Mouse (Mus musculus) liver, postnatal 0 days (tissue): ENCODE data around the gene Smarcd1. TPM values are rescaled to one million over a fixed set of nuclear protein-coding genes. Genes with fewer than 3 reads are reported as not detected.
"Not testable (repeated sequence)": the region's sequence is repeated elsewhere in the genome, so short reads cannot be mapped to it uniquely, and the experiment has no call there.

Experiments
- ATAC-seq: fragments of 200-750 bp; cut with Nextera tagmentation; 2 replicates; pipeline ENCODE4 v1.8.0; 2017; ENCODE audit warnings: mild to moderate bottlenecking, moderate library complexity
- DNase-seq: peaks from one replicate; pipeline ENCODE4 v3.0.0-alpha.2; 2016
- H3K27ac ChIP-seq: fragments of 300-500 bp; sonication (generic); 2 replicates; pipeline ENCODE4 v1.5.1; 2014; ENCODE audit warnings: antibody characterized with exemption, moderate library complexity, mild to moderate bottlenecking, low read depth
- H3K27me3 ChIP-seq: fragments of 300-500 bp; sonication (generic); 2 replicates; pipeline ENCODE4 v1.6.1; 2014; ENCODE audit warnings: low read length, control low read depth, mixed read lengths; ENCODE audit not compliant: insufficient read depth
- H3K36me3 ChIP-seq: fragments of 300-500 bp; sonication (generic); replicated peaks from 2 replicates; pipeline ENCODE4 v1.6.1; 2014; ENCODE audit warnings: mild to moderate bottlenecking, control low read depth, low read length, moderate library complexity, mixed read lengths; ENCODE audit not compliant: insufficient read depth
- H3K4me1 ChIP-seq: fragments of 300-500 bp; sonication (generic); 2 replicates; pipeline ENCODE4 v1.6.1; 2014; ENCODE audit warnings: antibody characterized with exemption, mild to moderate bottlenecking, control low read depth; ENCODE audit not compliant: insufficient read depth
- H3K4me2 ChIP-seq: fragments of 300-500 bp; sonication (generic); 2 replicates; pipeline ENCODE4 v1.6.1; 2014; ENCODE audit warnings: low read depth, mild to moderate bottlenecking, low read length, moderate library complexity, mixed read lengths
- H3K4me3 ChIP-seq: fragments of 300-500 bp; sonication (generic); 2 replicates; pipeline ENCODE4 v1.5.1; 2014; ENCODE audit warnings: low read depth, low read length
- H3K9ac ChIP-seq: fragments of 300-500 bp; sonication (generic); replicated peaks from 2 replicates; pipeline ENCODE4 v1.6.1; 2014; ENCODE audit warnings: mild to moderate bottlenecking, moderate library complexity
- H3K9me3 ChIP-seq: fragments of 300-500 bp; sonication (generic); 2 replicates; pipeline ENCODE4 v1.6.1; 2016; ENCODE audit warnings: mild to moderate bottlenecking, control low read depth, low read length, mixed read lengths
- CTCF ChIP-seq: sonication (generic); IDR thresholded peaks from 2 replicates; pipeline ENCODE4 v1.5.1; 2016; ENCODE audit warnings: antibody characterized with exemption, low read depth
- EP300 ChIP-seq: IDR thresholded peaks from 2 replicates; pipeline ENCODE4 v1.6.1; 2016; ENCODE audit warnings: antibody characterized with exemption, low read depth, mild to moderate bottlenecking
- WGBS: fragments of 180-500 bp; shearing (Covaris S2); extraction: QIAGEN DNeasy Blood & Tissue Kit; methylation state at CpG from one replicate; pipeline ENCODE4 v1.1.7; 2014; ENCODE audit not compliant: insufficient replicate concordance; 5-methylcytosine and 5-hydroxymethylcytosine counted together
- polyA plus RNA-seq: library from polyadenylated mRNA; unstranded; fragments of >200 nt; fragmentation: Nextera tagmentation; extraction: Ambion mirVana; gene quantifications from 2 replicates; pipeline ENCODE4 v1.2.1, GENCODE M21; 2015

The Smarcd1 gene
- polyA plus RNA-seq, 1 experiment from 2014 or later, result 5.3 TPM

GRCm38 (mm10) chr15:99698533-99699085 is 3.3 kb upstream of the Smarcd1 start:
- WGBS, result 33% methylated on average over 20 of the region's 20 CpGs
- H3K9ac ChIP-seq, result no peak overlapping the region
- H3K27ac ChIP-seq, result no peak overlapping the region

GRCm38 (mm10) chr15:99699715-99700114 is 2.2 kb upstream of the Smarcd1 start:
- no peak for DNase-seq
- Histone ChIP-seq H3K36me3 (no peaks in the 10 kb centered on the region; the same call in 1 of the 2 replicates), H3K4me1 (peaks cover 17% of the 10 kb centered on the region), H3K9ac (no peak overlapping the region; the same call in 1 of the 2 replicates), H3K9me3 (no peaks in the 10 kb centered on the region), H3K4me3 (no peak overlapping the region), H3K27ac (no peak overlapping the region), H3K4me2 (no peak overlapping the region), H3K27me3 (no peaks in the 10 kb centered on the region)
- 83% methylated on average over 10 of the region's 10 CpGs for WGBS
- no peak for ATAC-seq
- TF ChIP-seq CTCF, result no peak
- TF ChIP-seq EP300, result no peak

More at GRCm38 (mm10) chr15:99698533-99699085, 3.3 kb upstream of the Smarcd1 start:
- no peak for ATAC-seq
- H3K4me1 ChIP-seq, result peaks cover 17% of the 10 kb centered on the region
- H3K27me3 ChIP-seq, result no peaks in the 10 kb centered on the region
- no peaks in the 10 kb centered on the region for H3K9me3 ChIP-seq
- no peak overlapping the region for H3K4me3 ChIP-seq
- no peak overlapping the region for H3K4me2 ChIP-seq
- H3K36me3 ChIP-seq, result no peaks in the 10 kb centered on the region
- TF ChIP-seq CTCF, result no peak
- no peak for TF ChIP-seq EP300
- DNase-seq, result no peak

GRCm38 (mm10) chr15:99700219-99701106 is 1.5 kb upstream of the Smarcd1 start:
- TF ChIP-seq CTCF (no peak), EP300 (no peak)
- Histone ChIP-seq H3K27me3 (no peaks in the 10 kb centered on the region), H3K9me3 (no peaks in the 10 kb centered on the region), H3K36me3 (peaks cover 3% of the 10 kb centered on the region; the same call in 1 of the 2 replicates), H3K4me1 (peaks cover 17% of the 10 kb centered on the region), H3K27ac (no peak overlapping the region), H3K4me3 (no peak overlapping the region), H3K9ac (no peak overlapping the region), H3K4me2 (no peak overlapping the region)
- WGBS, result 69% methylated on average over 18 of the region's 18 CpGs
- no peak for ATAC-seq
- DNase-seq, result no peak

- not testable (repeated sequence) for H3K27me3 ChIP-seq, H3K9me3 ChIP-seq, DNase-seq, H3K36me3 ChIP-seq, ATAC-seq
- Histone ChIP-seq H3K9ac (peak overlapping the region; percentile 90; the same call in 1 of the 2 replicates), H3K4me3 (peak overlapping the region; percentile 92), H3K4me2 (peak overlapping the region; percentile 78), H3K4me1 (peaks cover 17% of the 10 kb centered on the region), H3K27ac (peak overlapping the region; percentile 98; the same call in 1 of the 2 replicates)
- 39% methylated on average over 16 of the region's 16 CpGs for WGBS
Measured at GRCm38 (mm10) chr15:99701640-99701998, 310 bp upstream of the Smarcd1 start.

GRCm38 (mm10) chr15:99703104-99703503 is 1.2 kb downstream of the Smarcd1 start:
- TF ChIP-seq EP300 (no peak), CTCF (no peak)
- ATAC-seq (no peak), DNase-seq (no peak)
- Histone ChIP-seq H3K4me1 (peaks cover 17% of the 10 kb centered on the region), H3K9ac (no peak overlapping the region), H3K9me3 (no peaks in the 10 kb centered on the region), H3K27me3 (no peaks in the 10 kb centered on the region), H3K4me3 (peak overlapping the region; percentile 92; the same call in 1 of the 2 replicates), H3K36me3 (peaks cover 17% of the 10 kb centered on the region), H3K27ac (peak overlapping the region; percentile 98; the same call in 1 of the 2 replicates), H3K4me2 (peak overlapping the region; percentile 78; the same call in 1 of the 2 replicates)
- 73% methylated on average over 9 of the region's 9 CpGs for WGBS

- no peak for DNase-seq
- H3K4me2 ChIP-seq, result no peak overlapping the region
Measured at GRCm38 (mm10) chr15:99703676-99704040, 1.7 kb downstream of the Smarcd1 start.

More at GRCm38 (mm10) chr15:99703676-99704040, 1.7 kb downstream of the Smarcd1 start:
- peaks cover 21% of the 10 kb centered on the region for H3K36me3 ChIP-seq
- no peaks in the 10 kb centered on the region for H3K27me3 ChIP-seq
- H3K4me3 ChIP-seq, result no peak overlapping the region
- H3K9ac ChIP-seq, result no peak overlapping the region
- ATAC-seq, result no peak
- TF ChIP-seq EP300 (no peak), CTCF (no peak)
- 73% methylated on average over 5 of the region's 5 CpGs for WGBS
- no peaks in the 10 kb centered on the region for H3K9me3 ChIP-seq
- H3K27ac ChIP-seq, result no peak overlapping the region
- H3K4me1 ChIP-seq, result peaks cover 14% of the 10 kb centered on the region
